Mouse (Mus musculus) MEL-GATA-1-ER (cell line): Measurements from ENCODE around the gene Atp6v0d1.
A peak's percentile ranks its signal among the peaks of the same experiment; 100 is the strongest.

Source experiments
- DNase-seq: peaks from one replicate; pipeline ENCODE4 v3.0.0-alpha.2; 2012; ENCODE audit warnings: low read depth; ENCODE audit errors: extremely low read depth

Atp6v0d1 gene

GRCm38 (mm10) chr8:105538940-105539339 is 26.9 kb downstream of the Atp6v0d1 start:
- no peak for DNase-seq

DNA sequence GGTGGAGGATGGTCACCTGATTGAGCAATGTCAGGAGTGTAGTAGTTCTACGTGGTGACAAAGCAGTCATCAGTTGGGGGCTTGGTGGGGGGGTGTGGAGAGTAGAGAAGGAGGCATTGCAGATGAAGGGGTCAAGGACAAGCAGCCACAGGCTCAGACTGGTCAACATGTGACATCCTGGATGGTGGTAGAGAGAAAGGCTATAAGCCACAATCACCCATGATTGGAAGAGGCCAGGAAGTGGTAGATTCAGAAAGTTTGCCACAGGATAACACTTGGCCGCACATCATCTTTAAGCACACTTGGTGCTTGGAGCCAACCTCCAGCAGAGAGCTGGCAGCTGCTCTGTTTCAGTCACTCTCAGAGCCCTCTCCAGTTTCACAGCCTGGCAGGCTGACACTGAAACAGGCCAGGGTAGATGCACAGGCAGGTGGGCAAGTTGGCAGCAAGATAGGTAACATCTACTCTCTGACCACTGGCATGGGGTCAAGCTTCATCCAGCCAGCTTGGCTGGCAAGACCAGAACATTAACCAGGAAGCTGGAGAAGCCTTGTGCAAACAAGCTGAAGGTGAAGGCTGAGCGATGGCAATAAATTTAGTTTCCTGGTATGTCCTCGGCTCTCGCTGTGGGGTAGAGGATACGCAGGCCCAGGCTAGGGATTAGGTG is 28.7 kb downstream of the Atp6v0d1 start:
- no peak for DNase-seq

GRCm38 (mm10) chr8:105536546-105536945 is 29.3 kb downstream of the Atp6v0d1 start:
- no peak for DNase-seq

GRCm38 (mm10) chr8:105533892-105534329 is 31.9 kb downstream of the Atp6v0d1 start:
- peak; percentile 65 for DNase-seq

DNA sequence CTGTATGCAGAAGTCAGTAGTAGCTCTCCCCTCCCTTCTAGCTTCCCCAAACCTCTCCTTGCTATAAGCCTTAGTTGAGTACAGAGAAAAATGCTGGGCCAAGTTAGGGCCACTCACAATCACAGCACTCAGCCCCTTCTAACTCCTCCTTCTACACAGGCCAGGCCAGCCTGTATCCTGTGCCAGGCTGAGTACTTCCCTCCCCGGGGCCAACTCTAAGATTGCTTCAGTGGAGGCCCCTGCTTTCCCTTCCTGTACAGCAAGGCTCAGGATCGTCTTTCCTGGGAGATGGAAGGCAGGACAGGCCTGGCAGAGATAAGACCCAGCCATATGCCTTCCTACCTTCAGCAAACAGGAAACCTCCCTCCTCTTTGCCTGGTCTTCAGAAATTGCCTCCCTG is 32.4 kb downstream of the Atp6v0d1 start:
- DNase-seq, result no peak

- DNase-seq, result peak; percentile 41
Observed at GRCm38 (mm10) chr8:105531774-105532173, 34.1 kb downstream of the Atp6v0d1 start.

DNA sequence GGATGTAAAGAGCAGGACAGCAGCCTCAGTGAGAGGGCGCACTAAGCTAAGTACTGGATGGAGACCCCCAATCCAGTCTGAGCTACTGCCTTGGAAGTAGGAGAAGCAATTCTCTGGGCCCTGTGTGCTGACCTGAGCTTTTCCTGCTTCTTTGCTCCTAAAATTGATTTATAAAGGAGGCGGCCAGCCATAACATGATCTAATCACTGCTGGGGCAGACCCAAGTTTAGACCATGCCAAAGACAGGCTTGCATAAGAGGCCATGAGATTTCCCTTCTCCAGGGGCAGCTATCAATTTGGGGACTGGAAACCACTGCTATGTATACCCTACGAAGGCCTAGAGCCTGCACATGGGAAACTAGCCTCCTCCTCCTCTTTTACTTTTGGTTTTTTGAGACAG is 36.6 kb downstream of the Atp6v0d1 start:
- DNase-seq, result no peak

GRCm38 (mm10) chr8:105528206-105528605 is 37.6 kb downstream of the Atp6v0d1 start:
- DNase-seq, result no peak

GRCm38 (mm10) chr8:105527110-105527509 is 38.7 kb downstream of the Atp6v0d1 start:
- no peak for DNase-seq

DNA sequence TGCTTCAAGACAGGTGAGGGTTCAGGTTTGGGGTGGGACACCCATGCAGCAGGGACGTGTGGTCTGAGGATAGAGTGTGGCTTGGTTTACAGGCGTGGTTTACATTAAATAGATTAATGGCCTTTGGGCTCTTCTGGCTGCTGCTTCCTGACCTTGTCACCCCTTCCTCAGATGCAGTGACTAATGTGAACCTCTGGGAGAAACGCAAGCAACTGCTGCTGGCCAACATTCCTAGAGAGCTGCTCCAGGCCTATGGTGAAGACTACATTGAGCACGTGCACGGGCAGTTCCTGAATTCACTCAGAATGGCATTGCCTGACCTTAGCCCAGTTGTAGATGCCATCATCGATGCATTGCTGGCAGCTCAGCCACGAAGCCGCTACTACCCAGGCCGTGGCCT is 43.0 kb downstream of the Atp6v0d1 start:
- no peak for DNase-seq

GRCm38 (mm10) chr8:105521995-105522769 is 43.7 kb downstream of the Atp6v0d1 start:
- DNase-seq, result no peak

DNA sequence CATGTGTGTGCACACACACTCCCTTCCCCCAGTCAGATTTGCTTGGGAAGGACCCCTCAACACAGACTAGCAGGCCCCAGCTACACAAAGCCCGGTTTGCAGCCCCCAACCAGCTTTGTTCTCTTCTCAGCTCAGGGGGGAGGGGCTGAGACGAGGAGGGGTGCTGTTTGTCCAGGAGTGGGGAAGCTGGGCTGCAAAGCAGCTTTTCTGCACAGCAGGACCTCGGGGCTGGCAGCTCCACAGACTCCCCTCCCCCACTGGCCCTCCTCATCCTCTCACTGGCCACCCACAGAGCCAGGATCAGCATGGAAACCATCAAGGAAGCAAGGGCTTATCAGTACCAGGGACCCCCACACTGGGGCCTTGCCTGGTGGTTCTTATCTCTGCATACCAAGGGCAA is 44.8 kb downstream of the Atp6v0d1 start:
- no peak for DNase-seq

DNA sequence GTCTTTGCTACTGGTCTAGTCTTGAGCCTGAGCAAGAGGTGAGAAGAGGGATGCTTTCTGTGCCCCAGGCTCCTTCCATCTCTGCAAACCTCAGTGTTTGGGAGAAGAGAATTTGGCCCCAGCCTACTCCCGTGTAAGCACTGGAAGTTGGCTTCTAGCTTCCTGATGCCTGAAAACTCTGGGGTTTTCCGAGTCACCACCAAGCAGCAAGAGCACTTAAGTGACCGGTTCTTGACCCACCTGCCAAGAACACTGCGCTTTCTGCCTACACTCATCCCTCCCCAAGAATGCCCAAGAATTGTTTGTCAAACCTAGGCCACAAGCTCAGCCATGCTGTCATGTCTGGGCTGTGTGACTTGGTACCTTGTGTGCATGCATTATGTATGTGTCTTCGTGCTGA is 45.3 kb downstream of the Atp6v0d1 start:
- DNase-seq, result no peak

DNA sequence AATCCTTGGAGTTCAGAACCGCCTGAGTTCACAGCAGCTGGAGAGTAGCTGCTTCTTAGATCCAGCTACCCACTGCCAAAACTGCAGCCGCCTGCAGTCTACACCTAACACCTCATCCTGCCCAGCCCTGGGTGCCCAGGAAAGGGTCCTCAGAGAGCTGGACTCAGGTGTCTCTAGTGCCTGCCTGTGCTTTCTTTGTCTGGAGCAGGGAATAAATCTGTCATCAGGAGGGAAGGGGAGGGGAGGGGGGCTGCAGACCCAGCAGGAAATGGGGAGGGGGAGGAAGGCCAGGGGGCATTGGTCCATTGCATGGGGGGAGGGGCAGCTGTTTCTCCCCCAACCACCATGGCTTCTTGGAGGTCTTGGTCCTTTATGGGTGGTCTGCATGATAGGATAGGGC is 46.3 kb downstream of the Atp6v0d1 start:
- no peak for DNase-seq

DNA sequence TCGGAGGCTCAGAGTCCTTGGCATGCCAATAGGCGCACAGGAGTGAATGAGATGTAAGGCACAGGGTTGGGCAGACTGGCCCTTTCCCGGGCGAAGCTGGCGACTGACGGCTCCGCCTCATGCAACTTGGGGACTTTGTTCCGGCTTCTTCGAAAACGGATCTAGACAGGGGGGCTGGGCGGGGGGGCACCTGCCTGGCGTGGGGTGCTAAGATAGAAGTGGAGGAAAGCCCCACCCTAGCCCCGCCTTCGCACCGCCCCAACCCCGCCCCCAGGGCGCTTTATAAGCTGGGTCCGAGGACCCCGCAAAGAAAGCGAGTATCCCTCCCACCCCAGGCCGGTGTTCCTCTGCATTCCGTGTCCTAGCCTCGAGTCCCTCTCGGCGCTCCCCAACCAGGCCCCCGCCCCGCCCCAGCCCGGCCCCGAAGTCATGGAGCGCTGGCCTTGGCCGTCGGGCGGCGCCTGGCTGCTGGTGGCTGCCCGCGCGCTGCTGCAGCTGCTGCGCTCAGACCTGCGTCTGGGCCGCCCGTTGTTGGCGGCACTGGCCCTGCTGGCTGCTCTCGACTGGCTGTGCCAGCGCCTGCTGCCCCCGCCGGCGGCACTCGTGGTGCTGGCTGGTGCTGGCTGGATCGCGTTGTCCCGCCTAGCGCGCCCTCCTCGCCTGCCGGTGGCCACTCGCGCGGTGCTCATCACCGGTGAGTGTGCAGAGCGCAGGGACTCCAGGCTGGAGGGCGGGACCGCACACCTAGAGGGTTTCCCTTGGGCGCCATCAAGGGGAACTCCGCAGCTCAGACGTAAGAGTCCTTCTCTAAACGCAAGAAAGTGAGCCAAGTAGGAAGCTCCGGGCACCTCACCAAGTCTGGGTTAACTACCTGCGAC is 47.2 kb downstream of the Atp6v0d1 start, which contains the start of gene Hsd11b2:
Gene Hsd11b2 (plus strand): TSS at position 320 of the 878 bp plus-strand sequence.
- DNase-seq, result peak; percentile 76

GRCm38 (mm10) chr8:105517346-105517745 is 48.5 kb downstream of the Atp6v0d1 start:
- no peak for DNase-seq

GRCm38 (mm10) chr8:105516018-105516645 is 49.7 kb downstream of the Atp6v0d1 start:
- DNase-seq, result peak; percentile 64

- no peak for DNase-seq
Observed at GRCm38 (mm10) chr8:105514656-105515055, 51.2 kb downstream of the Atp6v0d1 start.

- no peak for DNase-seq
Observed at GRCm38 (mm10) chr8:105514194-105514593, 51.7 kb downstream of the Atp6v0d1 start.

DNA sequence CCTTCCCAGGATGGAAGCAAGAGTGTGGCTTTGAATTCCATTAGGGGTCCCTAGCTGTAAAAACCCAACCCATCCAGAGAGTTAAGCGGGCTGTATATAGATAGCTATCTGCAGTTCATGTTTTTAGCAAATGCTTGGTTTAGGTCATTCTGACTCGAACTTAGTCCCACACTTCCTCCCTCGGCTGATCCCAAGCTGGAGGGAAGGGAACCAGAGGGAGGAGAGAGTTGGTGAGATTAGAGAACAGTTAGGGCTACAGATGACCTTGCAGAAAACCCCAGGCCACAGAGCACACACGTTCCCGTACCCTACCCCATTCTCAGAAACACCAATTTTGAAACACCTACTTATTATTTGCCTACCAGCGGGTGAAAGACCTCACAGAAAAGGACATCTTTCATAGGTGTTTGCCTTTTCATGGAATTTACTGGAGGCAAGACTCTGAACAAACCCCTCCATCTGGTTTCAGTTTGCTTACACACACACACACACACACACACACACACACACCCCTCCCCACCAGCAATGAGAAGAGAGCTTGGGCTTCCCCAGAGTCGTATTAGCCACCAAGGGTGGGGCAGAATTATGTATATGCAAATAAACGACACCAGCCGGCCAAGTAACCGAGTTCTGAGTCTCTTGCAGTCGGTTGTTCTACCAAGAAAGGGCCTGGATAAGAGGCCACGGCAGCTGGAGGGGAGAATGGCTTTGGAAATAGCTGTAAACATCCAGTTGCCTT is 55.7 kb downstream of the Atp6v0d1 start:
- no peak for DNase-seq

DNA sequence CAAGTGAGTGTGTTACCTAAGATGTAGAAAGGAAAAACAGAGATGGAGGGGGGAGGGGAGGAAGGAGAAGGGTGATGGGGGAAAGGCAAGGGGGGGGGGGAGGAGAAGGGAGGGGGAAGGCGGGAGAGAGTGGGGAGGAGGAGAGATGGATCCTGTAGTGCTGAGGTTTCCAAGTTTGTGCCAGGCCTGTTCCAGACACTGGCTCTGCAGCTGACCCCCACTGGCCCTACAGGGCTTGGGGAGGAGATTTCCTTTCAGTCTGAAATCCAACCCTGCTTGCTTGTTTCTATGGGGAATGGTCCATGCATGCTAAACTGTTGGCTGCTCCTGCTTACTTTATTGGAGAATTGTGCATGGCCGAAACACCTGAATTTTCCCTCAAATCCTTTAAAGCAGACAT is 57.1 kb downstream of the Atp6v0d1 start:
- DNase-seq, result no peak
